Mouse (Mus musculus) layer of hippocampus, adult 9-10 months (tissue): Measurements from ENCODE around the gene 0610010F05Rik.
A peak's percentile ranks its signal among the peaks of the same experiment; 100 is the strongest.

Experiments used
- DNase-seq: peaks from one replicate; pipeline ENCODE4 v3.0.0; 2022; ENCODE audit warnings: low spot score

0610010F05Rik gene

DNA sequence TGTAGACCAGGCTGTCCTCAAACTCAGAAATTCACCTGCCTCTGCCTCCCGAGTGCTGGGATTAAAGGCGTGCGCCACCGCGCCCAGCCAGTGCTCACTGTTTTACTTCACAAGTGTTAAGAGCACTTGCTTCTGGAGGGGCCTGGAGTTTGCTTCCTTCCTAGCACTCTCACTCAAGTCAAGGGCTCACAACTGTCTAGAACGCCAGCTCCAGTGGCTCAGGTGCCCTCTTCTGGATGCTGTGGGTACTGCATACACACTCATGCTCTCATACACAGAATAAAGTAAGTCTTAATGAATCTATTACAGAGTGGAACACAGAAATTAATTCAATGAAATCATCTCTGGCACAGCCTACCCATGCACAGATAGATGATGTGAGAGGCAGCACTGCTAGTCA lies 67.7 kb downstream of the 0610010F05Rik start:
- peak; percentile 91 for DNase-seq

GRCm38 (mm10) chr11:23557039-23557630 lies 76.3 kb downstream of the 0610010F05Rik start:
- no peak for DNase-seq

- DNase-seq, result no peak
Observed at GRCm38 (mm10) chr11:23537446-23537845, 96.0 kb downstream of the 0610010F05Rik start.

DNA sequence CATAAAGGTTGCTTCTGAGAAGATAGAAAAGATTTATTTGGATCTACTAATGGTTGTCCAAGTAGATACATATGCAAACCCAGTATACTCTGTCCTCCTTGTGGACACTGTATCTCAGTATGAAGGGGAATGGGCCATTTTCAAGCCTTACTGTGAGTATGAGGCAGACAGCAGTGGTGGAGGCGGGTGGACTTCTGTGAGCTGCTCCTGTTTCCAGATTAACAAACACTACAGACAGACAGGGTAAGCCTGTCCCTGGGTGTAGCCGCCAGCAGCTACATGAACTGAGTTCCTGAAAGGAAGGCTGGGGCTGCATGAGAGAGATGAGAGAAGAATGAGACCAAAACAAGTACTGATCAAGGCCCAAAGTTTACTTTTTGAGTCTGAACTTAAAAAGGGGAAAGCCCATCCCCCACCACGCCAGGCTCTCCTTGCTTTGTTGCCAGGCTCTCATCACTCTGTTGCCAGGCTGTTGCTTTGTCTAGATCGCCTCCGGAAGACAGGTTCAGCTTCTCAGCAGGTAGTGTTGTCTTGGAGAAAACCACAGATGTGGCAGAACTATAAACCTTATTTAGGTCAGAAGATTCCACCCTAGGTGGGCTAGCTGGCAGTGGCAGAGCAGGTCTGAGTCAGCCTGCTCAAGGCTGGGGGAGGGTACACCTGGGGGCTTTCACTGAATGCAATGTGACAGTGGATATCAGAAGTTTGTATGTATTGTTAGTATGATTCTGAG lies 112.8 kb downstream of the 0610010F05Rik start, which contains the start of gene 1700093K21Rik:
Gene 1700093K21Rik (minus strand): TSS at position 683 of the 733 bp plus-strand sequence.
- DNase-seq, result peak; percentile 24

DNA sequence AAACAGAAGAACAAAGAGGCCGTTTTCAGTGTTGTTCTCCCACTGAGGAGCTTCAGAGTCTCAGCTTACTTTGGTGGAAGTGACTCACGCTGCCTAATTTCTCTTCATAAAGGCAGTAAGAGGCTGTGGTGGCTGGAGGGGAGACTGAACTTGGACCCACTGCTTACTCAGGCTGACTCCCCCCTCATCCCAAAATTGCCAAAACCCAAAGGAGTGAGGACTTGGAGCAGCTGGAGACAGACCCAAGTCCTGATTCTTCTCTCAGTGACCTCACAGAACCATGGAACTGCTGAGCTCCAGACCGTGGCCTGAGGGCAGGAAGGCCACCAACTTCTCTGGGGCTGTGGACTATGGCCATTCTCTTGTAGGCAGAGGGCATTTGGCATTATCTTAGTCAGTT lies 114.5 kb downstream of the 0610010F05Rik start:
- no peak for DNase-seq

GRCm38 (mm10) chr11:23515315-23515714 lies 118.1 kb downstream of the 0610010F05Rik start:
- DNase-seq, result no peak
